Mouse (Mus musculus) midbrain, embryonic 16.5 days (tissue): Measurements from ENCODE around the gene Isoc2a. TPM values are rescaled to one million over a fixed set of nuclear protein-coding genes. Genes with fewer than 3 reads are reported as not detected.

Experiments
- ATAC-seq: fragments of 200-750 bp; cut with Nextera tagmentation; 2 replicates; pipeline ENCODE4 v1.8.0; 2017; ENCODE audit warnings: moderate TSS enrichment
- H3K27ac ChIP-seq: fragments of 300-500 bp; sonication (generic); 2 replicates; pipeline ENCODE4 v1.5.1; 2014; ENCODE audit warnings: mild to moderate bottlenecking, low read length, mixed read lengths
- H3K27me3 ChIP-seq: fragments of 300-500 bp; sonication (generic); 2 replicates; pipeline ENCODE4 v1.6.1; 2014; ENCODE audit warnings: low read depth, low read length, mixed read lengths; ENCODE audit not compliant: control insufficient read depth, insufficient read depth
- H3K36me3 ChIP-seq: fragments of 300-500 bp; sonication (generic); 2 replicates; pipeline ENCODE4 v1.6.1; 2014; ENCODE audit warnings: mild to moderate bottlenecking, low read length, moderate library complexity, mixed read lengths; ENCODE audit not compliant: control insufficient read depth, insufficient read depth
- H3K4me1 ChIP-seq: fragments of 300-500 bp; sonication (generic); 2 replicates; pipeline ENCODE4 v1.6.1; 2014; ENCODE audit warnings: mild to moderate bottlenecking, low read length, mixed read lengths; ENCODE audit not compliant: control insufficient read depth, insufficient read depth
- H3K4me2 ChIP-seq: fragments of 300-500 bp; sonication (generic); 2 replicates; pipeline ENCODE4 v1.6.1; 2014; ENCODE audit warnings: mild to moderate bottlenecking, low read length, mixed read lengths
- H3K4me3 ChIP-seq: fragments of 300-500 bp; sonication (generic); 2 replicates; pipeline ENCODE4 v1.5.1; 2014; ENCODE audit warnings: low read depth, mild to moderate bottlenecking, low read length, moderate library complexity, mixed read lengths
- H3K9ac ChIP-seq: fragments of 300-500 bp; sonication (generic); 2 replicates; pipeline ENCODE4 v1.6.1; 2014; ENCODE audit warnings: low read depth, low read length, mixed read lengths
- H3K9me3 ChIP-seq: fragments of 300-500 bp; sonication (generic); replicated peaks from 2 replicates; pipeline ENCODE4 v1.6.1; 2014; ENCODE audit warnings: mild to moderate bottlenecking, low read length, mixed read lengths; ENCODE audit not compliant: control insufficient read depth, poor library complexity, severe bottlenecking
- WGBS: fragments of 180-500 bp; shearing (Covaris S2); extraction: QIAGEN DNeasy Blood & Tissue Kit; methylation state at CpG from one replicate; pipeline ENCODE4 v1.1.7; 2014; 5-methylcytosine and 5-hydroxymethylcytosine counted together
- polyA plus RNA-seq: library from polyadenylated mRNA; unstranded; fragments of >200 nt; fragmentation: Nextera tagmentation; extraction: Ambion mirVana; gene quantifications from 2 replicates; pipeline ENCODE4 v1.2.1, GENCODE M21; 2015

The Isoc2a gene
- polyA plus RNA-seq = 0.46 and 0.57 TPM in 2 replicates

DNA sequence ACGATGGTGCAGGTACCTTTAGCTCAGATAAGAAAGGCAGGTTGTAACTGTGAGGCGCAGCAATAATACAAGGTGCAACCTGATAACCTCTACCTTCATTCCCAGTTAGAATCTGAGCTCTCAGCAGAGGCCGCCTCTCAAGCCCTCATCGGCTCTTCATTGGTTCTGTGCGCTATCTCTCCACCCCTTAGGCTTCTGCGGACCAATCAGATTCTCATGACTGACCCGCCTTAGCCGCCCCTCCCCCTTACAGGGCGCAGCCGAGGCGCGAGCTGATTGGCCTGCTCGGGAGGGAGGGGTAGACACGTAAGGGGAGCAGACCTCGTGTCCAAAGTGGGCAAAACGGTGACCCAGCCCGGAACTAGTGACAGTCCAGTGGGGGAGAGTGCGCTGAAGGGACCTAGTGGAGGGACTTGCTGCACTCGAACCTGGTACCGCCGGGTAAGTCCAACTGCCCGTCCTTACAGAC lies at the start of gene Isoc2a:
Isoc2a (plus strand) TSS at position 401 of the 469 bp plus-strand sequence.
- WGBS = under 1% methylated on average over 22 of the region's 22 CpGs
- Histone ChIP-seq H3K9ac (peak within 1 kb of the TSS; percentile 62), H3K27me3 (no peaks in the 10 kb centered on the region), H3K4me1 (peaks cover 9% of the 10 kb centered on the region; the same call in 1 of the 2 replicates), H3K4me3 (peak within 1 kb of the TSS; percentile 52), H3K9me3 (no peaks in the 10 kb centered on the region), H3K36me3 (no peaks in the 10 kb centered on the region), H3K4me2 (peak within 1 kb of the TSS; percentile 83), H3K27ac (peak within 1 kb of the TSS; percentile 65)
- ATAC-seq = peak; percentile 99

DNA sequence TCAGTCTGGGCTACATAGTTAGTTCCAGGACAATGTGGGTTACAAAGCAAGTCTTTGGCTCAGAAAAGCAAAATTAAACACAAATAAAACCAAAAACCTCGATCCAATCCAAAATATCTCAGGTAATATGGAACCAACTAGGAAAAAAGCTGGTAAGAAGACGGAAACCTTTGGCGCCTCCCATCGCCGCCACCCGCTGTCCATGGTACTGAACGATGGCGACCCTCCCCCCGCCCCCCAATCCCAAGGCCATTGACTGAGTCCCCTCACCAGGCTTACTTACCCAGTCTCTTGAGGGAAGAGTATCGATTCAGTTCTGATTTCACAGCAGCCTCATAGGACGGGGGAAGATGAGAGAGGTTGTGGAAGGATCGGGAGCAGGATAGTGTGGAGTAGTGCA lies 46.5 kb upstream of the Isoc2a start:
- Histone ChIP-seq H3K4me3 (no peak overlapping the region), H3K4me1 (no peaks in the 10 kb centered on the region), H3K27ac (no peak overlapping the region), H3K4me2 (no peak overlapping the region), H3K27me3 (peaks cover 6% of the 10 kb centered on the region), H3K9me3 (no peaks in the 10 kb centered on the region), H3K9ac (no peak overlapping the region), H3K36me3 (peaks cover 28% of the 10 kb centered on the region)
- 8% methylated on average over 12 of the region's 12 CpGs for WGBS
- no peak for ATAC-seq

- H3K9me3 ChIP-seq = no peaks in the 10 kb centered on the region
- ATAC-seq = peak; percentile 46
- peaks cover 16% of the 10 kb centered on the region for H3K4me1 ChIP-seq
- H3K36me3 ChIP-seq = peaks cover 3% of the 10 kb centered on the region
- peak overlapping the region; percentile 66 for H3K4me3 ChIP-seq
- WGBS = 9% methylated on average over 25 of the region's 34 CpGs
- peaks cover 6% of the 10 kb centered on the region for H3K27me3 ChIP-seq
- H3K9ac ChIP-seq = peak overlapping the region; percentile 90
- peak overlapping the region; percentile 90 for H3K27ac ChIP-seq
- peak overlapping the region; percentile 91 for H3K4me2 ChIP-seq
Measured at GRCm38 (mm10) chr7:4835631-4836327, 41.2 kb upstream of the Isoc2a start.

DNA sequence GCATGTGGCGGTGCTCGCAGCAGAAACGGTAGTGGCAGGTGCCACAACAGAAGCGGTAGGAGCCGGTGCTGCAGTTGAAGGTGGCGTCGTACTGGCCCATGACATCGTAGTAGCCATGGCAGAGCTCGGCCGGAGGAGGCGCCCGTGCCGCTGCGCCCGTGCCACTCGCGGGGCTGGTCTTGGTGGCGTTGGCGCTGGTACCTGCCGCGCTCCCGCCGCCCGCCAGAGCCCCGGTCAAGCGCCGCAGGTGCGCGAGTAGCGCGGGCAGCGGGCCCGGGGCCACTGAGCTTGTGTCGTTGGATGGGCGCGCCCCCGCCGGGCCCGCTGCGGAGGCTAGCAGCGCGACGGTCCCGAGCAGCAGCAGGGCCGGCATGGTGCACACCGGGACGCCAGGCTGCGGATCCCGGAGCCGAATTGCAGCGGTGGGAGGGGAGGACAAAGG lies 40.6 kb upstream of the Isoc2a start:
- peak overlapping the region; percentile 90 for H3K27ac ChIP-seq
- WGBS = under 1% methylated on average over 50 of the region's 51 CpGs
- peak; percentile 91 for ATAC-seq
- H3K4me2 ChIP-seq = peak overlapping the region; percentile 91
- H3K4me1 ChIP-seq = peaks cover 16% of the 10 kb centered on the region
- H3K27me3 ChIP-seq = peaks cover 5% of the 10 kb centered on the region
- peak overlapping the region; percentile 90 for H3K9ac ChIP-seq
- peaks cover 3% of the 10 kb centered on the region for H3K36me3 ChIP-seq
- H3K9me3 ChIP-seq = no peaks in the 10 kb centered on the region
- peak overlapping the region; percentile 66 for H3K4me3 ChIP-seq

- no peak overlapping the region for H3K4me3 ChIP-seq
- no peak overlapping the region for H3K27ac ChIP-seq
- ATAC-seq = no peak
- H3K36me3 ChIP-seq = no peaks in the 10 kb centered on the region; the same call in 1 of the 2 replicates
- 4% methylated on average over 1 of the region's 1 CpGs for WGBS
- H3K9ac ChIP-seq = no peak overlapping the region
- peaks cover 25% of the 10 kb centered on the region for H3K4me1 ChIP-seq
- peaks cover 3% of the 10 kb centered on the region; the same call in 1 of the 2 replicates for H3K27me3 ChIP-seq
- H3K4me2 ChIP-seq = peak overlapping the region; percentile 91; the same call in 1 of the 2 replicates
- H3K9me3 ChIP-seq = no peaks in the 10 kb centered on the region
Measured at GRCm38 (mm10) chr7:4837639-4838038, 39.3 kb upstream of the Isoc2a start.

- Histone ChIP-seq H3K4me2 (peak overlapping the region; percentile 69), H3K9me3 (no peaks in the 10 kb centered on the region), H3K4me1 (peaks cover 26% of the 10 kb centered on the region), H3K27ac (peak overlapping the region; percentile 53), H3K9ac (peak overlapping the region; percentile 84), H3K4me3 (peak overlapping the region; percentile 72), H3K36me3 (no peaks in the 10 kb centered on the region), H3K27me3 (no peaks in the 10 kb centered on the region)
- 0 out of 2 replicates have a peak, but pooled peaks have one; percentile 0 for ATAC-seq
- WGBS = 42% methylated on average over 5 of the region's 5 CpGs
Measured at GRCm38 (mm10) chr7:4842077-4842476, 34.9 kb upstream of the Isoc2a start.

DNA sequence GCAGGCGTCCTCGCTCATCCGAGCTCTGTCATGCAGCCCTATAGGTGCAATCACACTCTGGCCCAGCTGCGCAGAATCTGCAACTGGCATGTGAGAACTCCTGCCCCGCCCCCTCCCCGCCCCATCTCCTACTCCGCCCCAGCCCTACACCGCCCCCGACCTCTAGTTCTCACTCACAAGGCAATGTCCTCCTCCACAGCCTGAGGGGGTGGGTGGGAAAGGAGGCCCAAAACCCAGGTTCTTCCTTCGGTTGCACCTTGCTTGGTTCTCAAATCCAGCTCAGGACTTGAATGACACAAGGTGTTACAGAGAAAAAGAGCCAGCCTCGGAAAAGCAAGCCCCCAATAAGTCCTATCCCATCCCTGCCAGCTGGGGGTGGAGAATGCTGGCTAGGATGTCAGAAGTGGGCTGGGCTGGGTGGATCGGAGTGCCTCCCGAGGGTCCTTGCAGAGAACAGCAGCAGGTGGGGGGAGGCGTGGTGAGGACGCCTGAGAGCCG lies 34.3 kb upstream of the Isoc2a start:
- 2% methylated on average over 16 of the region's 16 CpGs for WGBS
- no peaks in the 10 kb centered on the region for H3K9me3 ChIP-seq
- H3K4me1 ChIP-seq = peaks cover 22% of the 10 kb centered on the region
- H3K27me3 ChIP-seq = no peaks in the 10 kb centered on the region
- peak; percentile 63 for ATAC-seq
- peak overlapping the region; percentile 87 for H3K27ac ChIP-seq
- H3K4me3 ChIP-seq = peak overlapping the region; percentile 72
- no peaks in the 10 kb centered on the region for H3K36me3 ChIP-seq
- peak overlapping the region; percentile 84 for H3K9ac ChIP-seq
- peak overlapping the region; percentile 69 for H3K4me2 ChIP-seq

- Histone ChIP-seq H3K9ac (peak overlapping the region; percentile 84), H3K36me3 (no peaks in the 10 kb centered on the region), H3K4me3 (peak overlapping the region; percentile 72), H3K4me2 (peak overlapping the region; percentile 69), H3K9me3 (no peaks in the 10 kb centered on the region), H3K27me3 (no peaks in the 10 kb centered on the region), H3K4me1 (peaks cover 22% of the 10 kb centered on the region), H3K27ac (peak overlapping the region; percentile 87)
- peak; percentile 67 for ATAC-seq
- WGBS = 0% methylated on average over 34 of the region's 34 CpGs
Measured at GRCm38 (mm10) chr7:4843604-4844244, 33.2 kb upstream of the Isoc2a start.
